Mouse (Mus musculus) brain, embryonic 18.5 days (tissue): ENCODE measurements around the gene Cxcl3.
"Not testable (repeated sequence)": the region's sequence is repeated elsewhere in the genome, so short reads cannot be mapped to it uniquely, and the experiment has no call there.

Experiments
- DNase-seq: peaks from one replicate; pipeline ENCODE4 v3.0.0-alpha.2; 2012; ENCODE audit warnings: low read depth, low spot score

Cxcl3 gene

DNA sequence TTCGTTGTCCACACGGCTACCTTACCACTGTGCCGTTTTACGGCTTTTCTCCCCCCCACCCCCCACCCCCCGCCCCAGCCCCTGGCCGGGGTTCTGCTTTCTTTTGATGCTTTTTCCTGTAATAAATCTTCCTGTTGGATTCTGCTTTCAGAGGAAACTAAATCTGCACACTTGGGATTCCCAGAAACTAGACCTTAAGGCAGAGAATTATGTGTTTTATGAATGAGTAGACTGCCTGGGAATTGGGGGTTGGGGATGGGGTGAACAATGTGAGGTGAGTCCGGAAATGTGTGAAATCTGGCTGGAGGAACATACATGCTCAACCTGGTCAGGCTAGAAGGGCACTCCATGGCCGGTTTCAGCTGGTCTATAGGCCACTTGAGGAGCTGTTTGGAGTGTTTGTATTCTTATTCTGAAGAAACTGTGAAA lies 4.2 kb downstream of the Cxcl3 start:
- no peak for DNase-seq

DNA sequence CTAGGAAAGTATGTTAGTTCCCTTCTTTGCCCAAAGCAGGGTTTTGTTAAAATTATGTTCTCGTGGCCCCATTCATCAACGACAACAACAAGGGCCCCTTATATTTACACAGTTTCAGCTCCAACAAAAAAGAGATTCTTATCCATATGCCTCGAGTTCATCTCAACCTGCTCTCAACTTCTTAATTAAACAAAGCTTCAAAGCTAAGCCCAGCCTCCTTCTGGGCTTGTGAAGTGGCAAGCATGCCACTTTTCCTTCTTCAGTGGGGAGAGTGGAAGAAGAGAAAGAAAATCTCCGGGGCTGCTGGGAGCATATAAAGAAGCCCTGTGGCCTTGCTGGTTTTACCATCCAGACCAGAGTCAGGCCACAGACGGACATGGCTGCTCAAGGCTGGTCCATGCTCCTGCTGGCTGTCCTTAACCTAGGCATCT lies 8.3 kb downstream of the Cxcl3 start, which contains the start of gene Cxcl15:
Cxcl15 (plus strand) TSS at position 340 of the 431 bp plus-strand sequence.
- DNase-seq = no peak

DNA sequence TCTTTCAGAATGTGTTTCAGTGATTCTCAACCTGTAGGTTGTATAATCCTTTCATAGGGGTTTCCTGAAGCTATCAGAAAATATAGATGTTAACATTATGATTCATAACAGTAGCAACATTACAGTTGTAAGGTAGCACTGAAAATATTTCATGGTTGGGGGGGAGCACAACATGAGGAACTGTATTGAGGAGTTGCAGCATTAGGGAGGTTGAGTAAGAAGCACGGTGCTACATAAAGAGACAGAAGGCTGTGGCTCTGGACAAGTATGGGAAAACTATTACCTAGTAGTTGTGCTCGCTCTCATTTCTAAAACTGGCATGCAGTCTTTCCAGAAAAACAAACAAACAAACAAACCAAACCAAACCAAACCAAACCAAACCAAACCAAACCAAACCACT lies 9.5 kb downstream of the Cxcl3 start:
- not testable (repeated sequence) for DNase-seq

GRCm38 (mm10) chr5:90804574-90804973 lies 18.7 kb downstream of the Cxcl3 start:
- no peak for DNase-seq

DNA sequence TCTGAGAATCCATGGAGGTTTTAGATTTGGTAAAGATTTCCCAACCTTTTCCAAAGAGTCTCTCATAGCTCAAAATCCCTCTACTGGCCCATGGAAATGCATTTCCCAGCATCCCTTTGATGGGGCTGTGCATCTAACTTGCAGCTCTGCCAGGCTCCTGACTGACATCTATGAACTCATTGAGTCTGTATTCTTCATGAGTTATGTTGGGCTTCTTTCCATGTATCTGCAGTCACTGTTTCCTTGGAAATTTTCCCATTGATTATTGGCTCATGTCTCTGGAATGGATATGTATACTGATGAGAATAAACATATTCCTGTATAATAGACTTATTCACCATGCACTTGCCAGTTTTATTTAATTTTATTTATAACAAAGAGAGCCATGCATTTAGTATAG lies 20.1 kb downstream of the Cxcl3 start:
- DNase-seq = no peak

- no peak for DNase-seq
These were observed 21.5 kb downstream of the Cxcl3 start for GRCm38 (mm10) chr5:90807176-90807950.

- DNase-seq = no peak
These were observed 33.9 kb downstream of the Cxcl3 start for GRCm38 (mm10) chr5:90819756-90820155.

DNA sequence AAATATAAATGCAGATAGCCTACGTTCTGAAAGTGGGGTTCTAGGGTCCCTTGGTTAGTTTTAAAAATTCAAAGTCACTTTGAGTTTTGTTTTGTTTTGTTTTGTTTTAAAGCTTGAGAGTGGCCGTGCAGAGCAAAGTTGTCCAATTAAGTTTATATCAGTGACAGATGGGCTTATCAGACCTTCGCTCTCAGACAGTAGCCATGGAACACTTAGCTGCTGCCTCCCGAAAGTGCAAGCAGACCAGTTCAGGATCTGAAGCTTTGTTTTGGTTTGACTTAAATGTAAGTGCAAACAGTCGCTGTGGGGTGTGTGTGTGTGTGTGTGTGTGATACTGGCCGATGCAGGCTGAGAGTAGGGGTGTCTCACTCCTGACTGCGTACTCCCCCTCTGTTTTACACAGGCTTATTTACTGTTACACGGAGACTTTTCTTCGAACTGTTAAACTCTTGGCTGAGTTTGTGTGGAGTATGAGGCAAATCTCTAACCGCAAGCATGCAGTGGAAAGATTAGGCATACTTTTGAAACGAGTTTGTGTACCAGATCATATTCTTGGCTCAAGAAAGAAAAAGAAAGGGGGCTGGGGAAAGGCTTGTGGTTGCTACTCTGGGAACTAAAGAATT lies 46.4 kb downstream of the Cxcl3 start:
- DNase-seq = no peak

DNA sequence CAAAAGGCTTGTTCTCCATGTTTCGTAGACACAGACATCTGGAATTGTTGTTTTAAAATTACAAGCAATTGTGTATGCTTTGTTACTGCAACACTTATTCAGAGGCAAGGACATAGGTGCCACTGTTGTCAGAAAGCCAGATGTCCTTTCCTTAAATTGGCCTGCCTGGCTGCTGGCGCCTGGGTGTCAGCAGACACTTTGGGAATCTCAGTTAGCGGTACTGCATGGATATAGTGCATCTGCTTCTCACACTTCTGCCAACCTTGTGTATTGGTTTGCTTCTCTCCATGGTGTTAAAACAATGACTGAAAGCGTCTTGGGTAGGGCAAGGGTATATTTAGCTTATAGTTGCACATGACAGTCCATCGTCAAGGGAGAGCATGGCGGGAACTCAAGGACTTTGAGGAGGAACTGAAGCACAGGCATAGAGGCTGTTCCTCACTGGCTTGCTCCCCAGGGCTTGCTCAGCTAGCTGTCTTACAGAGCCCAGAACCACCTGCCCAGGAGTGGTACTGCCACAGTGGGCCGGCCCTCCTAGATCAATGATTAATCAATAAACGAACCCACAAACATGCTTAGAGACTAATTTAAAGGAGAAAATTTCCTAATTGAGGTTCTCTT lies 47.0 kb downstream of the Cxcl3 start:
- DNase-seq = no peak

DNA sequence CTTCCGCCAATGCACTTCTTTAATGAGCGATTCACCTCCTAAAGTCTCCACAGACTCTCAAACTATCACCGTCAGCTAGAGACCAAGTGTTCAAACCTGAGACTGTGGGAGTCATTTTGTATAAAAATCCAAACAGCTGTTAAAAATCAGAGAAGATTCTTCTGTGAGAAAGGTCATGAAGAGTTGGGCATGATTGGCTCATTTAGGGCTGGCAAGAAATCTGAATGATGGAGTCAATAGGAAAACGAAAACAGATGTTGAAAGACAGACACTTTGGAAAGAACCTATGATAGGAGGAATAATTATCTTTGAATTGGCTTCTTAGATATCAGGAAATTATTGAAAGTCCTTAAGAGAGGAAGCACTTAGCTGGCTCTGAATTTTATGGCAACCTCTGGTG lies 48.5 kb downstream of the Cxcl3 start:
- DNase-seq = no peak

GRCm38 (mm10) chr5:90838582-90838981 lies 52.7 kb downstream of the Cxcl3 start:
- no peak for DNase-seq
